Mouse (Mus musculus) bone marrow, adult 2 months (tissue): ENCODE data around the gene Cpne9.

Experiments used
- CTCF ChIP-seq: fragments of 200-500 bp; IDR thresholded peaks from 2 replicates; pipeline ENCODE4 v1.5.1; 2011; ENCODE audit warnings: low read length, control low read depth; ENCODE audit not compliant: control insufficient read depth, insufficient read depth
- POLR2A ChIP-seq: fragments of 200-500 bp; IDR thresholded peaks from 2 replicates; pipeline ENCODE4 v1.6.1; 2011; ENCODE audit warnings: low read depth, mild to moderate bottlenecking, control low read depth, low read length, borderline replicate concordance; ENCODE audit not compliant: control insufficient read depth

GRCm38 (mm10) chr6:113334216-113334615, 52.1 kb downstream of the Cpne9 start:
- TF ChIP-seq CTCF (no peak), POLR2A (no peak)
